Mouse (Mus musculus): ENCODE results near the gene Tnfsf11.

DNA sequence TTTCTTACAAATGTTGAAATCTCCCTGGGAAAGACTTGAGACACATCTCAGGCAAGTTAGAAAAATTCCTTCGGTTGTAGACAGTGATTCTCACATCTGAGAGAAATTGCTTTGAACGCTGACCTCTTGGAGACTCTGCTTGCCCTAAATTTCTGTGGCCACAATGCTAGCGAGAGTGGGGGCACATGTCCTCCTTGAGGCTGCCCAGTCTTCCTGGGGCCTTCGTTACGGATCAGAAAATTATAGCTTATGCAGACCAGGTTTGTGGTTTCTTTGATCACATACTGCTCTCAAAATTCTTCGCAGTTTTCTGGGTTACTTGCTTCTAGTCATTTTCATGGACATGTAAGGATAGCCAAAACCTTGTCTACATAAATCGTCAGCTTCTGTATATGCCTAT, 53.8 kb downstream of the Tnfsf11 start:
- TF ChIP-seq CTCF (conservative IDR thresholded peaks at IDR 0.05; ENCODE audit: low read length) (no peak), NANOG (IDR thresholded peaks at IDR 0.05; ENCODE audit: borderline replicate concordance, low read length) (no peak)
